Mouse (Mus musculus) forebrain, embryonic 11.5 days (tissue): ENCODE measurements at regions not wholly inside any gene's neighbourhood (a gene's known extent, or its start where the extent isn't known, plus 50 kb on each side); places are given as distances from the start of the nearest gene placed in this dataset.
"Not testable (repeated sequence)": the region's sequence is repeated elsewhere in the genome, so short reads cannot be mapped to it uniquely, and the experiment has no call there.

Experiments
- ATAC-seq: fragments of 200-750 bp; cut with Nextera tagmentation; replicated peaks from 2 replicates; pipeline ENCODE4 v1.8.0; 2017; ENCODE audit warnings: moderate TSS enrichment; ENCODE audit not compliant: low FRiP score
- DNase-seq: peaks from one replicate; pipeline ENCODE4 v3.0.0-alpha.2; 2017; ENCODE audit warnings: low spot score
- H3K27ac ChIP-seq: fragments of 300-500 bp; sonication (generic); 2 replicates; pipeline ENCODE4 v1.5.1; 2014; ENCODE audit warnings: low read depth, low read length
- H3K27me3 ChIP-seq: fragments of 300-500 bp; sonication (generic); 2 replicates; pipeline ENCODE4 v1.6.1; 2014; ENCODE audit warnings: mild to moderate bottlenecking, low read length, mixed read lengths; ENCODE audit not compliant: control insufficient read depth, insufficient read depth
- H3K36me3 ChIP-seq: fragments of 300-500 bp; sonication (generic); 2 replicates; pipeline ENCODE4 v1.6.1; 2014; ENCODE audit warnings: mild to moderate bottlenecking, low read length, moderate library complexity, mixed read lengths; ENCODE audit not compliant: control insufficient read depth, insufficient read depth
- H3K4me1 ChIP-seq: fragments of 300-500 bp; sonication (generic); replicated peaks from 2 replicates; pipeline ENCODE4 v1.6.1; 2014; ENCODE audit warnings: low read length, mixed read lengths; ENCODE audit not compliant: control insufficient read depth, insufficient read depth
- H3K4me2 ChIP-seq: fragments of 300-500 bp; sonication (generic); 2 replicates; pipeline ENCODE4 v1.6.1; 2014; ENCODE audit warnings: low read depth, mild to moderate bottlenecking, low read length, moderate library complexity, mixed read lengths; ENCODE audit not compliant: severe bottlenecking
- H3K4me3 ChIP-seq: fragments of 300-500 bp; sonication (generic); 2 replicates; pipeline ENCODE4 v1.5.1; 2014; ENCODE audit warnings: low read depth, low read length
- H3K9ac ChIP-seq: fragments of 300-500 bp; sonication (generic); 2 replicates; pipeline ENCODE4 v1.6.1; 2014; ENCODE audit warnings: low read length
- H3K9me3 ChIP-seq: fragments of 300-500 bp; sonication (generic); 2 replicates; pipeline ENCODE4 v1.6.1; 2016; ENCODE audit warnings: low read length, mixed read lengths; ENCODE audit not compliant: control insufficient read depth
- WGBS: fragments of 180-500 bp; shearing (Covaris S2); extraction: QIAGEN DNeasy Blood & Tissue Kit; methylation state at CpG from one replicate; pipeline ENCODE4 v1.1.7; 2014; 5-methylcytosine and 5-hydroxymethylcytosine counted together

GRCm38 (mm10) chr12:93812963-93813733 is 1878.9 kb upstream of the Flrt2 start:
- Histone ChIP-seq H3K27ac (no peak overlapping the region), H3K9ac (no peak overlapping the region), H3K4me2 (no peak overlapping the region), H3K27me3 (no peaks in the 10 kb centered on the region), H3K36me3 (no peaks in the 10 kb centered on the region), H3K9me3 (no peaks in the 10 kb centered on the region), H3K4me1 (no peaks in the 10 kb centered on the region), H3K4me3 (no peak overlapping the region)
- no peak for DNase-seq
- ATAC-seq, result no peak

DNA sequence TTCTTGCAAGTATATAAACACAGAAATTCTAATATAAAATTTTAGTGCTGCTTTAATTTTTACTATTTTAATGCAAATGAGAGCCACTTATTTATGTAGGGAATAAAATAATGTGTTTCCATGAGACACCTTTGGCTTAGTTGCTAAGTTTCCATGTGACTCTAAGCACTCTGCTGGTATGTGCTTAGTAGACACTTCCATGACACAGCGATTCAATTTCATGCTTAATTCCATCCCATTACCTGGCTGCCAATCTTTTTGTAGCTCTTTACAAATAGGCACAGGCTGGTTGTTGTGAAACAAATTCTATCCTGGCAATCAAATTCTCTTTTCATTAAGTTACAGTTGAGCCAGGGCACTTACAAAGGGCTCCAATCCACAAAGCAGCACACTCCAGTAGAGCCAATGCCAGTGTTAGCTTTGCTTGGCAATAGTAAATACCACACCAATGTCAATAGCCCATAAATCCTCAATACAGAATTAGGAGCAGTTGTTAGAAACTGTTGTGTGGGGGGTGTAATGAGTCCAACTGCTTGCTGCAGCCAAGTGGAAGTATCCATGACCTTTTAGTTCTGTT is 1841.0 kb upstream of the Flrt2 start:
- Histone ChIP-seq H3K36me3 (no peaks in the 10 kb centered on the region), H3K9me3 (no peaks in the 10 kb centered on the region), H3K27ac (no peak overlapping the region), H3K4me2 (no peak overlapping the region), H3K9ac (no peak overlapping the region), H3K4me1 (no peaks in the 10 kb centered on the region), H3K4me3 (no peak overlapping the region), H3K27me3 (no peaks in the 10 kb centered on the region)
- 25% methylated on average over 1 of the region's 1 CpGs for WGBS
- DNase-seq (peak; percentile 50), ATAC-seq (peak; percentile 86)

- H3K27ac ChIP-seq, result no peak overlapping the region
- no peaks in the 10 kb centered on the region for H3K36me3 ChIP-seq
- WGBS, result 14% methylated on average over 1 of the region's 1 CpGs
- H3K9ac ChIP-seq, result no peak overlapping the region
- H3K4me1 ChIP-seq, result no peaks in the 10 kb centered on the region
- H3K4me3 ChIP-seq, result no peak overlapping the region
- H3K9me3 ChIP-seq, result no peaks in the 10 kb centered on the region
- DNase-seq, result no peak
- no peak overlapping the region for H3K4me2 ChIP-seq
- peak; percentile 86 for ATAC-seq
- no peaks in the 10 kb centered on the region for H3K27me3 ChIP-seq
Observed at GRCm38 (mm10) chr12:93851660-93852059, 1840.4 kb upstream of the Flrt2 start.

DNA sequence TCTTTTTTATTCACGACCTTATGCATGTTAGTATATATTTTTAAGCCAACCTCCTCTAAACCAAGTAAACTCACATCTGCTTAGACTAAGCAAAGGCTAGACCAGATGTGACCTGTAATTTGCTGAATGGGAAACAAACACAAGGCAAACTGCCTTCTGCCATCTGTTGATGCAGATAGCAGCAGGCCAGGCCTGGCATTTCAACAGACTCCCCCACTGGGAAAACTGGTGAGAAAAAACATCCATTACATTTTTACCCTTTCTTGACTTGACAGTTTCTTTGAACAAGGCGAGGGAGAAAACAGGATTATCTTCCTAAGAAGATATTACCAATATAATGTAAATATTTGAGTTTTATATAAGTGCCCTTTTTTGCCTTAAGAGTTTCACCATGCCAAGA is 1806.1 kb upstream of the Flrt2 start:
- Histone ChIP-seq H3K27ac (no peak overlapping the region), H3K9me3 (no peaks in the 10 kb centered on the region), H3K9ac (no peak overlapping the region), H3K4me2 (no peak overlapping the region), H3K36me3 (no peaks in the 10 kb centered on the region), H3K4me1 (no peaks in the 10 kb centered on the region), H3K4me3 (no peak overlapping the region), H3K27me3 (no peaks in the 10 kb centered on the region)
- no peak for ATAC-seq
- WGBS, result 79% methylated on average over 2 of the region's 2 CpGs
- DNase-seq, result no peak

DNA sequence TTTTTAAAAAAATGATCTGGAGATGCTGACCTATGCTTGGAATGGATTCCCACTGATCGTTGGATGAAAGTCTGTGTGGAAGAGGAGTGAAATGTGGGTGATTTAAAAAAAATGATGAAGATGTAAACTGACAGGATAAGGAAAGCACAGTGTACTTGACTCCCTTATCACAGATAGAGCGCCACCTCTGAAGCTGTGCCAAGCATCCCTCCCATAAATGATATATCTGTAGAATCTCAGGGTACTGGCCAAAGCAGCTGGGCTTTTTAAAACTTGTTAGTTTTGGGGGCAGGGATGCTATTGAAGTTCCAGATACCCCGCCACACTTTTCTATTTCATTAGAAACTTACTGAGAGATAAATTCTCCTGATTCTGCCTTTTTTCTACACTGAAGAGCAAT is 1801.9 kb upstream of the Flrt2 start:
- WGBS, result 88% methylated on average over 3 of the region's 3 CpGs
- no peak for ATAC-seq

GRCm38 (mm10) chr12:93928541-93929238 is 1763.3 kb upstream of the Flrt2 start:
- not testable (repeated sequence) for H3K9me3 ChIP-seq, H3K27ac ChIP-seq, DNase-seq, H3K4me3 ChIP-seq, H3K4me2 ChIP-seq, H3K27me3 ChIP-seq, H3K9ac ChIP-seq, H3K36me3 ChIP-seq, H3K4me1 ChIP-seq
- ATAC-seq, result peak; percentile 78
- WGBS, result 60% methylated on average over 1 of the region's 27 CpGs

More for the DNA sequence above, 1801.9 kb upstream of the Flrt2 start:
- H3K9ac ChIP-seq, result no peak overlapping the region
- H3K27ac ChIP-seq, result no peak overlapping the region
- no peak overlapping the region for H3K4me2 ChIP-seq
- DNase-seq, result no peak
- no peaks in the 10 kb centered on the region for H3K27me3 ChIP-seq
- H3K4me1 ChIP-seq, result no peaks in the 10 kb centered on the region
- H3K36me3 ChIP-seq, result no peaks in the 10 kb centered on the region
- H3K9me3 ChIP-seq, result no peaks in the 10 kb centered on the region
- H3K4me3 ChIP-seq, result no peak overlapping the region

DNA sequence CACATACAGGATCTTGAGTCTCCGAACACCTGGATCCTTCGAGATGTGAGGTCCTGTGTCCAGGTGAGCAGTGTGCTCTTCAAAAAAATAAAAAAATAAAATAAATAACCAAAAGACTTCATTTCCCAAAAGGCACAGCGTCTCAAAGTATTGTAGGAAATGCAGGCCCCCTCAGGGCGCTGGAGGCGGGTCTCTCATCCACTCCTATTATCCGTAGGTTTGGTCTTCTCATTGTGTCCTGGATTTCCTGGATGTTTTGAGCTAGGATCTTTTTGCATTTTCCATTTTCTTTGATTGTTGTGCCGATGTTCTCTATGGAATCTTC is 1762.8 kb upstream of the Flrt2 start:
- H3K4me3 ChIP-seq, H3K36me3 ChIP-seq, DNase-seq, H3K4me2 ChIP-seq, H3K9me3 ChIP-seq, H3K27me3 ChIP-seq, H3K9ac ChIP-seq, H3K27ac ChIP-seq, H3K4me1 ChIP-seq: not testable (repeated sequence)
- 96% methylated on average over 4 of the region's 7 CpGs for WGBS
- peak; percentile 36; the same call in 1 of the 2 replicates for ATAC-seq

- not testable (repeated sequence) for DNase-seq, H3K4me2 ChIP-seq, ATAC-seq
Observed at GRCm38 (mm10) chr12:93930242-93930641, 1761.8 kb upstream of the Flrt2 start.

More at GRCm38 (mm10) chr12:93930242-93930641, 1761.8 kb upstream of the Flrt2 start:
- H3K9me3 ChIP-seq, H3K27ac ChIP-seq, H3K4me1 ChIP-seq, H3K36me3 ChIP-seq, H3K4me3 ChIP-seq, H3K27me3 ChIP-seq, H3K9ac ChIP-seq: not testable (repeated sequence)
- WGBS, result 90% methylated on average over 11 of the region's 11 CpGs
